Mouse (Mus musculus): ENCODE data around the gene Pigl. TPM values are rescaled to one million over a fixed set of nuclear protein-coding genes. Genes with fewer than 3 reads are reported as not detected.

Gene Pigl
- polyA plus RNA-seq, 1 experiment from 2014 or later = 5.6 TPM

GRCm38 (mm10) chr11:62555896-62556412, 97.7 kb downstream of the Pigl start:
- Histone ChIP-seq H3K27ac (replicated peaks) (no peak overlapping the region), H3K27me3 (ENCODE audit: control insufficient read depth, insufficient read depth, low read length) (no peaks in the 10 kb centered on the region), H3K4me3 (ENCODE audit: low read depth, low read length) (no peak overlapping the region), H3K9ac (ENCODE audit: low read length) (no peak overlapping the region), H3K4me2 (replicated peaks; ENCODE audit: low read depth) (no peak overlapping the region), H3K36me3 (ENCODE audit: control insufficient read depth, insufficient read depth, low read length) (0 out of 2 replicates have a peak, but pooled peaks cover 3% of the 10 kb centered on the region), H3K4me1 (replicated peaks; ENCODE audit: control insufficient read depth, insufficient read depth) (peaks cover 3% of the 10 kb centered on the region; the same call in 1 of the 2 replicates), H3K9me3 (ENCODE audit: control insufficient read depth, low read length) (no peaks in the 10 kb centered on the region)
- ATAC-seq (ENCODE audit: low FRiP score, low TSS enrichment) (no peak), DNase-seq (ENCODE audit: low spot score) (no peak)
- TF ChIP-seq EP300 (optimal IDR thresholded peaks at IDR 0.05) = no peak
- TF ChIP-seq CTCF (IDR thresholded peaks at IDR 0.05; ENCODE audit: low read depth) = no peak

DNA sequence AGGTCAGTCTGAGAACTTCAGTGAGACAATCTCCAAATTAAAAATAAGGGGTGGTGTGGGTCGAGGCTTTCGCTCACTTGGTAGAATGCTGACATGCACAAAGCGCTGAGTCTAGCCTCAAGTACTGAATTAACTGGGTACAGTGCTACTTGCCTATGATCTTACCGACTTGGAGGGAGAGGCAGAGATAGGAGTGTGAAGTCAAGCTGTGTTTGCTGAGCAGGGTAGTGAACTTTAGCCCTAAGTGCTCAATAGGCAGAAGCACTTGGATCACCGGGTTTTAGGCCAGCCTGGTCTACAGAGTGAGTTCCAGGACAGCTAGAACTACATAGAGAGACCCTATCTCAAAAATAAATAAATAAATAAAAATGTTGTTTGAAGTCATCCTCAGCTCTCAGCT, 98.9 kb downstream of the Pigl start:
- DNase-seq (ENCODE audit: low spot score) = peak; percentile 38
- Histone ChIP-seq H3K36me3 (ENCODE audit: control insufficient read depth, insufficient read depth, low read length) (0 out of 2 replicates have a peak, but pooled peaks cover 3% of the 10 kb centered on the region), H3K9me3 (ENCODE audit: control insufficient read depth, low read length) (no peaks in the 10 kb centered on the region), H3K4me2 (replicated peaks; ENCODE audit: low read depth) (no peak overlapping the region), H3K27me3 (ENCODE audit: control insufficient read depth, insufficient read depth, low read length) (no peaks in the 10 kb centered on the region), H3K4me1 (replicated peaks; ENCODE audit: control insufficient read depth, insufficient read depth) (peaks cover 3% of the 10 kb centered on the region; the same call in 1 of the 2 replicates), H3K27ac (replicated peaks) (no peak overlapping the region), H3K4me3 (ENCODE audit: low read depth, low read length) (no peak overlapping the region), H3K9ac (ENCODE audit: low read length) (no peak overlapping the region)
- TF ChIP-seq CTCF (IDR thresholded peaks at IDR 0.05; ENCODE audit: low read depth) = no peak
- TF ChIP-seq EP300 (optimal IDR thresholded peaks at IDR 0.05) = no peak
- WGBS = 42% methylated on average over 5 of the region's 5 CpGs
- ATAC-seq (ENCODE audit: low FRiP score, low TSS enrichment) = peak; percentile 71

DNA sequence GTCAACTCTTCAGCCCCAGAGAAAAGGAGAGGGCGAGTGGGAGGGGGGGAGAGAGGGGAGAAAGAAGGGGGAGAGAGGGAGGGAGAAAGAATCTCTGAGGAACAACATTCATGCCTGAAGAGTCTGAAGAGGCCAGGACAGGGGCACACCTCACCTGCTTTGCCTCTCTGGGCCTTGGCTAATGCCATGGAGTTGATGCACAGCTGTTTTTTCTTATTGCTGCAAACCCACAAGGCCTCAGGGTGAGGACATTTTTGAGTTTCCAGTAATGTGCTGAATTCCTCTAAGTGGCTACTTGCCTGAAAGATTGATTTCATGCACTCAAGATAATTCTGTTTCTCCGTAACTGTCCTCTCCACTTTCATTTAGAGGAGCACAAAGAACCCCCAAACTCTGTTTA, 99.9 kb downstream of the Pigl start:
- Histone ChIP-seq H3K4me2 (replicated peaks; ENCODE audit: low read depth) (no peak overlapping the region), H3K4me3 (ENCODE audit: low read depth, low read length) (no peak overlapping the region), H3K27ac (replicated peaks) (no peak overlapping the region), H3K9me3 (ENCODE audit: control insufficient read depth, low read length) (no peaks in the 10 kb centered on the region), H3K36me3 (ENCODE audit: control insufficient read depth, insufficient read depth, low read length) (0 out of 2 replicates have a peak, but pooled peaks cover 2% of the 10 kb centered on the region), H3K27me3 (ENCODE audit: control insufficient read depth, insufficient read depth, low read length) (no peaks in the 10 kb centered on the region), H3K4me1 (replicated peaks; ENCODE audit: control insufficient read depth, insufficient read depth) (peaks cover 3% of the 10 kb centered on the region; the same call in 1 of the 2 replicates), H3K9ac (ENCODE audit: low read length) (no peak overlapping the region)
- ATAC-seq (ENCODE audit: low FRiP score, low TSS enrichment) (no peak), DNase-seq (ENCODE audit: low spot score) (no peak)
- TF ChIP-seq CTCF (IDR thresholded peaks at IDR 0.05; ENCODE audit: low read depth) (no peak), EP300 (optimal IDR thresholded peaks at IDR 0.05) (no peak)
- WGBS = 75% methylated on average over 2 of the region's 2 CpGs

DNA sequence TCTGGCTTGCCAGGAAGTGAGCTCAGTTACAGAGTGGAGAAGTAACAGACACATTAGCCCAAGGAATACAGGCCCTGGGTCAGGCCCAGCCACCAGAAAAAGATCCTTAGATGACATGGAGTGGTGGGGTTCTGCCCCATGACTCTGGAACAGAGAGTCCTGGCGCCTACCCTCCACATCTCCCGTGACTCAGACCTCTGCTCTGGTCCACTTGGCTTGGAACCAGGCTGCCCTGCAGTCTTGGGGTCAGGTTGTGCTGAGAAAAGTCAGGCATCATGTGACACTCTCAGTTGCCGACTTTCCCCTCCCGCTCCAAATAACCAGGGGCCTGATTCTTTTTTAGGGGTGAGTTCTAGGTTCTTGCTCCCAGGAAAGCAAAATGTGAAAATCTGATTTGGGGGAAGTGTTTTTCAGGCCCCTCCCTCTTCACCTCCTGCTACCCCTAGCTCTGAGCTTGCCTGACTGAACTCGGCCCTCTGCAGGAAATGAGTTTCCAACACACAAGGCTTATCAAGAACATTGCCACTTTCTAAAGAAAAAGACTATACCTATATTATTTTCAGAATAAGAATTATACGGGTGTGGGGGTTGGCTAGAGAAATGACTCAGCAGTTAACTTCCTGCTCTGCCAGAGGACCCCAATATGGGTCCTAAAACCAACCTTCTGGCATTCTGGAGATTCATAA, 100.8 kb downstream of the Pigl start:
- no peak overlapping the region for H3K4me3 ChIP-seq (ENCODE audit: low read depth, low read length)
- TF ChIP-seq EP300 (optimal IDR thresholded peaks at IDR 0.05) = no peak
- WGBS = 47% methylated on average over 6 of the region's 6 CpGs

GRCm38 (mm10) chr11:62560463-62561016, 102.3 kb downstream of the Pigl start:
- no peak for TF ChIP-seq EP300 (optimal IDR thresholded peaks at IDR 0.05)
- TF ChIP-seq CTCF (IDR thresholded peaks at IDR 0.05; ENCODE audit: low read depth) = no peak
- Histone ChIP-seq H3K4me2 (replicated peaks; ENCODE audit: low read depth) (peak overlapping the region; percentile 59), H3K9me3 (ENCODE audit: control insufficient read depth, low read length) (no peaks in the 10 kb centered on the region), H3K4me3 (ENCODE audit: low read depth, low read length) (peak overlapping the region; percentile 31; the same call in 1 of the 2 replicates), H3K9ac (ENCODE audit: low read length) (peak overlapping the region; percentile 27), H3K27me3 (ENCODE audit: control insufficient read depth, insufficient read depth, low read length) (no peaks in the 10 kb centered on the region), H3K36me3 (ENCODE audit: control insufficient read depth, insufficient read depth, low read length) (no peaks in the 10 kb centered on the region), H3K27ac (replicated peaks) (no peak overlapping the region), H3K4me1 (replicated peaks; ENCODE audit: control insufficient read depth, insufficient read depth) (no peaks in the 10 kb centered on the region)
- DNase-seq (ENCODE audit: low spot score) (peak; percentile 32), ATAC-seq (ENCODE audit: low FRiP score, low TSS enrichment) (no peak)
- WGBS = 33% methylated on average over 43 of the region's 43 CpGs

More for the DNA sequence above, 100.8 kb downstream of the Pigl start:
- Histone ChIP-seq H3K27me3 (ENCODE audit: control insufficient read depth, insufficient read depth, low read length) (no peaks in the 10 kb centered on the region), H3K4me1 (replicated peaks; ENCODE audit: control insufficient read depth, insufficient read depth) (no peaks in the 10 kb centered on the region; the same call in 1 of the 2 replicates), H3K4me2 (replicated peaks; ENCODE audit: low read depth) (no peak overlapping the region), H3K27ac (replicated peaks) (peak overlapping the region; percentile 45; the same call in 1 of the 2 replicates), H3K9me3 (ENCODE audit: control insufficient read depth, low read length) (no peaks in the 10 kb centered on the region), H3K9ac (ENCODE audit: low read length) (no peak overlapping the region), H3K36me3 (ENCODE audit: control insufficient read depth, insufficient read depth, low read length) (no peaks in the 10 kb centered on the region)
- no peak; the same call in 1 of the 2 replicates for ATAC-seq (ENCODE audit: low FRiP score, low TSS enrichment)
- peak; percentile 47 for DNase-seq (ENCODE audit: low spot score)

DNA sequence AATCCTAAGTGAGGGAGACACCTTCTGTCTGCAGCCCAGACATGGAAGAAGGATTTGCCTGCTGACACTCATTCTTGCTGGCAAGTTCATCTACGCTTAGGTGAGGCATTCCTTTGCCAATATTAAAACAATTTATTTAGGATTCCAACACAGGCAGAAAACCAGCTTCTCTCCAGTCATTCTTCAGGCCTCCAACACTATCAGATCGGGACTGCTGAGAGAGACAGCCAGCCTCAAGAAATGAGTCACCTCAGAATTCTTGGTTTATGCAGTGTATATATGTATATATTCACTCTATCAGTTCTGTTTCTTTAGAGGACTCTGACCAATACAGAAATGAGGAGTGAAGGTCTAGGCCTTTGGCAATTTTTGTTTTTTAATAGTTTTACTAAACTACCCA, 105.3 kb downstream of the Pigl start:
- Histone ChIP-seq H3K4me1 (replicated peaks; ENCODE audit: control insufficient read depth, insufficient read depth) (no peaks in the 10 kb centered on the region), H3K36me3 (ENCODE audit: control insufficient read depth, insufficient read depth, low read length) (no peaks in the 10 kb centered on the region), H3K4me3 (ENCODE audit: low read depth, low read length) (no peak overlapping the region), H3K9ac (ENCODE audit: low read length) (no peak overlapping the region), H3K27ac (replicated peaks) (no peak overlapping the region), H3K4me2 (replicated peaks; ENCODE audit: low read depth) (no peak overlapping the region), H3K27me3 (ENCODE audit: control insufficient read depth, insufficient read depth, low read length) (no peaks in the 10 kb centered on the region), H3K9me3 (ENCODE audit: control insufficient read depth, low read length) (no peaks in the 10 kb centered on the region)
- ATAC-seq (ENCODE audit: low FRiP score, low TSS enrichment) (no peak), DNase-seq (ENCODE audit: low spot score) (no peak)
- TF ChIP-seq EP300 (optimal IDR thresholded peaks at IDR 0.05) (no peak), CTCF (IDR thresholded peaks at IDR 0.05; ENCODE audit: low read depth) (no peak)
- 64% methylated on average over 2 of the region's 2 CpGs for WGBS

Other genes starting within 250 kb of the Pigl start
- 4.2 and 4.3 TPM in 2 replicates for gene Adora2b, start 209.5 kb upstream of the Pigl start, polyA plus RNA-seq (2015; fragmentation: Nextera tagmentation; extraction: Ambion mirVana)
- 23.4 and 25.1 TPM in 2 replicates for gene Zswim7, start 177.1 kb upstream of the Pigl start, polyA plus RNA-seq (2015; fragmentation: Nextera tagmentation; extraction: Ambion mirVana)
- gene Ttc19, start 177.0 kb upstream of the Pigl start, polyA plus RNA-seq (2015; fragmentation: Nextera tagmentation; extraction: Ambion mirVana) = 12.2 and 12.7 TPM in 2 replicates
- 82.2 and 84.6 TPM in 2 replicates for gene Ncor1, start 81 bp downstream of the Pigl start, polyA plus RNA-seq (2015; fragmentation: Nextera tagmentation; extraction: Ambion mirVana)
- 17.8 and 18.6 TPM in 2 replicates for gene Cenpv, start 80.8 kb downstream of the Pigl start, polyA plus RNA-seq (2015; fragmentation: Nextera tagmentation; extraction: Ambion mirVana)
- 1,850 and 1,934 TPM in 2 replicates for gene Ubb, start 92.7 kb downstream of the Pigl start, polyA plus RNA-seq (2015; fragmentation: Nextera tagmentation; extraction: Ambion mirVana)
- gene Trpv2, start 116.0 kb downstream of the Pigl start, polyA plus RNA-seq (2015; fragmentation: Nextera tagmentation; extraction: Ambion mirVana) = 9.6 and 11.0 TPM in 2 replicates
- gene Lrrc75a, start 190.1 kb downstream of the Pigl start, polyA plus RNA-seq (2015; fragmentation: Nextera tagmentation; extraction: Ambion mirVana) = 7.3 and 8.4 TPM in 2 replicates
- gene Mmgt2, start 190.2 kb downstream of the Pigl start, polyA plus RNA-seq (2015; fragmentation: Nextera tagmentation; extraction: Ambion mirVana) = 30.2 and 35.9 TPM in 2 replicates